Comparison of ENCODE assay signal across 19 mouse cellular contexts in genomic region chrX:12202951-12203350, GRCm38 (mm10). TPM values are rescaled to one million over a fixed set of nuclear protein-coding genes. Genes with fewer than 3 reads are reported as not detected.
DNase-seq lines count a peak whose midpoint lies in the region; ATAC-seq lines count a peak whose summit lies in the region.
"Had no signal": no experiment of that assay in that cellular context is flagged by ENCODE, and none has a peak within 500 bp of the region (broad histone marks: within the 10 kb centered on the region; RNA-seq: fewer than 3 reads in every experiment).

No protein-coding gene starts in this region.

- no peaks in the 10 kb centered on the region for H3K27me3 ChIP-seq in heart, embryonic 16.5 days (ENCODE audit: control insufficient read depth, insufficient read depth, low read length)
- H3K27me3 ChIP-seq in hindbrain, embryonic 10.5 days (ENCODE audit: insufficient read depth, poor library complexity, severe bottlenecking) = peaks cover 3% of the 10 kb centered on the region; the same call in 1 of the 2 replicates
- H3K27me3 ChIP-seq: embryonic facial prominence, embryonic 13.5 days; forebrain, embryonic 13.5 days; heart, embryonic 15.5 days; hindbrain, embryonic 15.5 days had no signal

- H3K9me3 ChIP-seq in heart, embryonic 16.5 days (replicated peaks; ENCODE audit: control insufficient read depth, low read length) = no peaks in the 10 kb centered on the region
- no peaks in the 10 kb centered on the region for H3K9me3 ChIP-seq in hindbrain, embryonic 10.5 days
- H3K9me3 ChIP-seq: embryonic facial prominence, embryonic 13.5 days; forebrain, embryonic 13.5 days; heart, embryonic 15.5 days; hindbrain, embryonic 15.5 days had no signal

- DNase-seq in heart, adult 8-10 months (ENCODE audit: low spot score) = no peak
- DNase-seq in thymus, postnatal 0 days (ENCODE audit: low spot score) = peak; percentile 84
- DNase-seq in thymus, postnatal 36 days = peak; percentile 20 to 41
- no peak for DNase-seq in hindbrain, embryonic 10.5 days (ENCODE audit: low spot score)
- DNase-seq in lung, postnatal 4 days = no peak
- DNase-seq in adrenal gland, adult 2 months = no peak
- DNase-seq: adrenal gland, postnatal 14 days; B cell, adult 2 months; cerebellum, adult 18-20 months; cerebellum, adult 9-11 months; cerebellum, postnatal 36 days; gastrocnemius, postnatal 36 days; heart, adult 18-20 months had no signal

- no peak overlapping the region for H3K4me3 ChIP-seq in heart, embryonic 16.5 days (ENCODE audit: low read length)
- H3K4me3 ChIP-seq in hindbrain, embryonic 10.5 days = no peak overlapping the region
- H3K4me3 ChIP-seq: embryonic facial prominence, embryonic 13.5 days; forebrain, embryonic 13.5 days; heart, embryonic 15.5 days; hindbrain, embryonic 15.5 days had no signal

- H3K4me1 ChIP-seq in heart, embryonic 16.5 days (ENCODE audit: control insufficient read depth, insufficient read depth, low read length) = no peaks in the 10 kb centered on the region
- no peaks in the 10 kb centered on the region for H3K4me1 ChIP-seq in hindbrain, embryonic 10.5 days (replicated peaks)
- H3K4me1 ChIP-seq: embryonic facial prominence, embryonic 13.5 days; forebrain, embryonic 13.5 days; heart, embryonic 15.5 days; hindbrain, embryonic 15.5 days had no signal

- no peaks in the 10 kb centered on the region for H3K36me3 ChIP-seq in heart, embryonic 16.5 days (ENCODE audit: control insufficient read depth, insufficient read depth)
- H3K36me3 ChIP-seq in hindbrain, embryonic 10.5 days = no peaks in the 10 kb centered on the region
- H3K36me3 ChIP-seq: embryonic facial prominence, embryonic 13.5 days; heart, embryonic 15.5 days; hindbrain, embryonic 15.5 days had no signal

- no peak overlapping the region for H3K27ac ChIP-seq in heart, embryonic 16.5 days (ENCODE audit: low read length)
- no peak overlapping the region for H3K27ac ChIP-seq in hindbrain, embryonic 10.5 days
- H3K27ac ChIP-seq: embryonic facial prominence, embryonic 13.5 days; forebrain, embryonic 13.5 days; heart, embryonic 15.5 days; hindbrain, embryonic 15.5 days had no signal

- WGBS in heart, embryonic 16.5 days = 80% methylated on average over 3 of the region's 3 CpGs
- WGBS in hindbrain, embryonic 10.5 days = 84% methylated on average over 3 of the region's 3 CpGs

- no peak overlapping the region for H3K9ac ChIP-seq in heart, embryonic 16.5 days (ENCODE audit: low read length)
- H3K9ac ChIP-seq: embryonic facial prominence, embryonic 13.5 days; forebrain, embryonic 13.5 days; heart, embryonic 15.5 days; hindbrain, embryonic 15.5 days had no signal

- 0 out of 2 replicates have a peak, but pooled peaks have one; percentile 49 for ATAC-seq in heart, embryonic 16.5 days (replicated peaks; ENCODE audit: extremely low read depth, insufficient read depth, low FRiP score)
- ATAC-seq: forebrain, embryonic 13.5 days had no signal

- no peak overlapping the region for H3K4me2 ChIP-seq in heart, embryonic 16.5 days (ENCODE audit: low read depth, low read length)
- H3K4me2 ChIP-seq: embryonic facial prominence, embryonic 13.5 days; forebrain, embryonic 13.5 days; heart, embryonic 11.5 days; heart, embryonic 15.5 days; hindbrain, embryonic 15.5 days had no signal

RNA-seq across cellular contexts. Expression of gene Bcor, which starts 42.8 kb away (rescaled TPM):
- polyA plus RNA-seq in heart, embryonic 16.5 days (2015; fragmentation: Nextera tagmentation; extraction: Ambion mirVana) = 11.5 and 13.5 TPM in 2 replicates
- 10 to 100 TPM; 18.7 to 23.4 (median 20.5) TPM for total RNA-seq in heart, adult 8-10 months (2022)
- polyA plus RNA-seq in thymus, postnatal 0 days (2015; fragmentation: Nextera tagmentation; extraction: Ambion mirVana) = 14.1 and 14.2 TPM in 2 replicates
- polyA plus RNA-seq in hindbrain, embryonic 10.5 days (2016; fragmentation: Nextera tagmentation; extraction: Ambion mirVana) = 20.0 and 20.7 TPM in 2 replicates
- total RNA-seq in adrenal gland, adult 2 months (2021) = 10 to 100 TPM; 11.8 to 16.9 TPM
- 7.5 and 9.3 TPM in 2 replicates for polyA plus RNA-seq in adrenal gland, adult 2 months (2012; rRNA removed)

Comparison
In these comparisons a context has a peak if more than half of its experiments do, and no peak if none do; other contexts are left out.
1. DNase-seq: peak in thymus, postnatal 0 days (single experiment) and thymus, postnatal 36 days (2 of 2); none in heart, adult 8-10 months (single experiment), hindbrain, embryonic 10.5 days (single experiment), lung, postnatal 4 days (0 of 2) and adrenal gland, adult 2 months (single experiment).